Mouse (Mus musculus) liver, adult 2 months (tissue): Measurements from ENCODE around the gene Tsacc. TPM values are rescaled to one million over a fixed set of nuclear protein-coding genes. Genes with fewer than 3 reads are reported as not detected.

Experiments used
- DNase-seq: peaks from one replicate; pipeline ENCODE4 v3.0.0-alpha.2; 2011; ENCODE audit warnings: low read depth, low spot score; ENCODE audit errors: extremely low read depth
- H3K27ac ChIP-seq: fragments of 200-500 bp; replicated peaks from 2 replicates; pipeline ENCODE4 v1.5.1; 2012; ENCODE audit warnings: low read depth, mild to moderate bottlenecking, control low read depth, inconsistent platforms, low read length; ENCODE audit not compliant: insufficient read depth
- H3K27me3 ChIP-seq: fragments of 200-500 bp; 2 replicates; pipeline ENCODE4 v1.6.1; 2012; ENCODE audit warnings: mild to moderate bottlenecking, moderate library complexity, low read length, inconsistent platforms; ENCODE audit not compliant: control insufficient read depth, insufficient read depth
- H3K36me3 ChIP-seq: fragments of 200-500 bp; 2 replicates; pipeline ENCODE4 v1.6.1; 2012; ENCODE audit warnings: low read length, inconsistent platforms; ENCODE audit not compliant: control insufficient read depth, insufficient read depth
- H3K4me1 ChIP-seq: fragments of 200-500 bp; 2 replicates; pipeline ENCODE4 v1.6.1; 2011; ENCODE audit warnings: low read length; ENCODE audit not compliant: control insufficient read depth, insufficient read depth
- H3K4me3 ChIP-seq: fragments of 200-500 bp; 2 replicates; pipeline ENCODE4 v1.5.1; 2011; ENCODE audit warnings: low read depth, mild to moderate bottlenecking, control low read depth, low read length, moderate library complexity; ENCODE audit not compliant: insufficient read depth
- H3K79me2 ChIP-seq: fragments of 200-500 bp; 2 replicates; pipeline ENCODE4 v1.6.1; 2012; ENCODE audit warnings: inconsistent platforms, mild to moderate bottlenecking, low read length, moderate library complexity; ENCODE audit not compliant: control insufficient read depth, insufficient read depth
- H3K9ac ChIP-seq: fragments of 200-500 bp; 2 replicates; pipeline ENCODE4 v1.6.1; 2012; ENCODE audit warnings: low read depth, mild to moderate bottlenecking, control low read depth, inconsistent platforms, low read length
- CTCF ChIP-seq: fragments of 200-500 bp; IDR thresholded peaks from 2 replicates; pipeline ENCODE4 v1.5.1; 2011; ENCODE audit warnings: low read depth, low read length, control low read depth
- POLR2A ChIP-seq: fragments of 200-500 bp; IDR thresholded peaks from 2 replicates; pipeline ENCODE4 v1.6.1; 2011; ENCODE audit warnings: low read length, control low read depth; ENCODE audit not compliant: insufficient read depth; ENCODE audit errors: extremely low read depth
- WGBS: fragments of 180-500 bp; shearing (Covaris S2); methylation state at CpG from one replicate; pipeline ENCODE4 v1.1.7; 2018; 5-methylcytosine and 5-hydroxymethylcytosine counted together
- polyA plus RNA-seq: library from polyadenylated mRNA; depleted of rRNA; stranded (reverse); fragments of >200 nt; gene quantifications from 2 replicates; pipeline ENCODE4 v1.2.3, GENCODE M21; 2012
- total RNA-seq: library from RNA; depleted of rRNA; stranded (reverse); fragments of >200 nt; gene quantifications from 2 replicates; pipeline ENCODE4 v1.2.3, GENCODE M21; 2014

The Tsacc gene
- total and polyA plus RNA-seq, 2 experiments: 3.4 to 4.3 TPM

DNA sequence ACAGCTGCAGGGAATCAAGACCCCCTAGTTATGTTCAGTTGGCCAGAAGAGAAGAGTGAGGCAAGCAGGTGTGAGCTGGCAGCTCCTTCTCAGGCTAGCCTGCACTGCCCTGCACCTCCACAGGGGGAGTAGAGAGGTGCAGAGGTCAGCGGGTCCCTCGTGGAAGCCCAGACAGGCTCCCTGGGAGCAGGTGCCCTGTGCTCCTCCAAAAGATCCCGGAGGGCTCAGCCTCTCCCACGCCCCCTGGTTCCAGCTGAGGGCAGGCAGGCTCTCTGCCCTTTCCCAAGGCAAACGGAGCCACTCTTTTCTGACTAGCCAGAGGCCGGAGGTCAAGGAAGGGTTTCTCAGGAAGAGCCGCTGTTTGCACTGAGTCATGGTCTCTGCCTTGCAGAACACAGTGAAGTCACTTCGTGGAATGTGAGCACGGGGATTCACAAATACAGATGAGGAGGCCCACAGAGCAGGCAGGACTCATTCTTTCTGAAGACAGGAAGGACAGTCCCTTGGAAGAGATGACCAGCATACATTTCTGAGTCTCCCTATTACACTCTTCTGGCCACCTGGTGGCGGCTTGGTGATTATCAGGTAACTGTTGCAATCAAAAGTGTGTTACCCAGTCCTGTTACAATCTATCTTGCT lies 59.1 kb downstream of the Tsacc start:
- TF ChIP-seq CTCF: peak; percentile 76
- TF ChIP-seq POLR2A: no peak
- DNase-seq: no peak
- Histone ChIP-seq H3K36me3 (no peaks in the 10 kb centered on the region), H3K27ac (no peak overlapping the region), H3K4me1 (no peaks in the 10 kb centered on the region), H3K79me2 (no peaks in the 10 kb centered on the region), H3K27me3 (peaks cover 6% of the 10 kb centered on the region; the same call in 1 of the 2 replicates), H3K4me3 (no peak overlapping the region; the same call in 1 of the 2 replicates), H3K9ac (no peak overlapping the region)
- WGBS: 8% methylated on average over 10 of the region's 10 CpGs

DNA sequence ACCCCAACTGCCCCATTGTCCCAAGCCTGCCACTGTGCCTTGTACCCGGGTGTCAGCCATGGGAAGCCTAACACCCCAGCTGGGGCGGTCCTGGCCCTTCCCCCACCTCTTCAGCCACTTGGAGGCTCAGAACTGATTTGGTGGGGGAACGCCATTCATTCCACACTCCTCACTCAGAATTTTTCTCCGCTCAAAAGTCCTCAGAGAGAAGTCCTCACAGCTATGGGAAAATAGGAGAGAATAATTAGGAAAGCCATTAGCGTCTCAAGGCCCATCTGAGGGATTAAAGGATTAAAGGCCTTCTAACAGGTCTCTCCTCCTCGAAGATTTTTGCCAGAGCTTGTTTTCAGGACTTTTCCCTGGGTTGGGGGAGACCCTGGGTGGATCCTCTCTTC lies 59.6 kb downstream of the Tsacc start:
- Histone ChIP-seq H3K9ac (no peak overlapping the region), H3K27me3 (peaks cover 6% of the 10 kb centered on the region; the same call in 1 of the 2 replicates), H3K36me3 (no peaks in the 10 kb centered on the region), H3K4me3 (no peak overlapping the region), H3K4me1 (no peaks in the 10 kb centered on the region), H3K27ac (no peak overlapping the region), H3K79me2 (no peaks in the 10 kb centered on the region)
- DNase-seq: no peak
- WGBS: 72% methylated on average over 6 of the region's 6 CpGs
- TF ChIP-seq CTCF (no peak), POLR2A (no peak)

DNA sequence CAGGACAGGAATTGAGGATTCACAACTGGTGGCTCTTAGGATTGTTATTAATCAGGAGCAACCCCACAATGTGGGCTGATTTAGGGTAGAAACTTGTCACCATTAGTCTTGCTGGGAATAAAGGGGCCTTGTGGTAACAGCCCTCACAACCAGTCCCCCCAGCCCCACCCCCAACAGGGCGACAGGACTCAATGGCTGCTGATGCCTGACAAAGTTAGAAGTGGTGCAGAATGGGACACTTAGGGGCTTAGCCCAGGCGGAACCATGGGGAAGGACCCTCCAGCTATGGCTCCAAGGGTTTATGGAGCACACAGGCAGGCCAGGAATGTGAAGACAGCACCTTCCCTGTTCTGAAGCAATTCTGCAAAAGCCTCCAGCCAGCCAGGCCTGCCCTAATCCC lies 61.2 kb downstream of the Tsacc start:
- Histone ChIP-seq H3K79me2 (no peaks in the 10 kb centered on the region), H3K4me3 (no peak overlapping the region), H3K9ac (no peak overlapping the region), H3K4me1 (no peaks in the 10 kb centered on the region), H3K27ac (no peak overlapping the region), H3K27me3 (no peaks in the 10 kb centered on the region; the same call in 1 of the 2 replicates), H3K36me3 (no peaks in the 10 kb centered on the region)
- WGBS: 96% methylated on average over 2 of the region's 2 CpGs
- TF ChIP-seq POLR2A (no peak), CTCF (no peak)
- no peak for DNase-seq

DNA sequence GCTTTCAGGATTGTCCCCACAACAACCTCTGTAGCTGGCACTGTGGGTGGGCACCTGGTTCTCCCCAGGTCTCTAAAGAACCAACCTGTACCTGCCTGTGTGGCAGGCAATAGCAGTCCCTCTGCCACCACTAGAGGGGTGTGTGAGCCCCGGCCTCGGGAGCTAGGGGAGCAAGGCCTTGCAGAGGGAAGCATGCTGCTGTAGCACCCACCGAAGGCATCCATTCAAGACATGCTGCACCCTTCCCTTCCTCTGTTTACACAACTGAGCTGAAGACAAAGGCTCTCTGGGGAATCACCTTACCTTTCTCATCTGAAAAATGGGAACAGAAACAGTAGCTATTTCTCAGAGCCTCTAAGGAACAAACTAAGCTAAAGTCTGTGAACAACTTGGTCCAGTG lies 61.6 kb downstream of the Tsacc start:
- Histone ChIP-seq H3K27me3 (no peaks in the 10 kb centered on the region; the same call in 1 of the 2 replicates), H3K79me2 (no peaks in the 10 kb centered on the region), H3K4me1 (no peaks in the 10 kb centered on the region), H3K4me3 (no peak overlapping the region), H3K27ac (no peak overlapping the region), H3K36me3 (no peaks in the 10 kb centered on the region), H3K9ac (no peak overlapping the region)
- no peak for DNase-seq
- WGBS: 16% methylated on average over 3 of the region's 3 CpGs
- TF ChIP-seq CTCF (peak; percentile 50), POLR2A (no peak)

DNA sequence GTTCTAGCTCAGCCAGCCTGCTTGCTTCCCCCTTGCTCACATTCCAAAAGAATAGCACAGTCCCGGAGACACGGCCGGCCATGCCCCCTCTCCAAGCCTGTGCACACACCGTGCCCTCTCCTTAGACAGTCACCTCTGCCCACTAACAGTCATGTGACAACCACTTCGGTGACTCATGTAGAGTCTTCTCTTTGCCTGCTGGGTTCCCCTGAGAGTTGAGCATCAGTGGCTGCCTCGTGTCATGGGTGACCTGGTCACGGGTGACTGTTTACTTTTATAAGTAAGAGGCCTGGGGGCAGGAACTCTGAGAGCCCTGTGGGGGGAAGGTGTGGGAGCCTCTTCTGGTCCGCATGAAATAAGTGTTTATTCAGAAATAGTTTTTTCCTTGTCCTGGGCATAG lies 62.8 kb downstream of the Tsacc start:
- no peak for DNase-seq
- peaks cover under 1% of the 10 kb centered on the region; the same call in 1 of the 2 replicates for H3K27me3 ChIP-seq
- TF ChIP-seq CTCF (no peak), POLR2A (no peak)
- no peak overlapping the region for H3K9ac ChIP-seq
- no peaks in the 10 kb centered on the region for H3K79me2 ChIP-seq
- WGBS: 64% methylated on average over 8 of the region's 8 CpGs
- H3K27ac ChIP-seq: no peak overlapping the region
- no peak overlapping the region for H3K4me3 ChIP-seq
- H3K4me1 ChIP-seq: no peaks in the 10 kb centered on the region
- no peaks in the 10 kb centered on the region for H3K36me3 ChIP-seq
